In genomic region chr7:80357156-80357555, GRCm38 (mm10) we compare ENCODE assay signal across 8 mouse cellular contexts. TPM values are rescaled to one million over a fixed set of nuclear protein-coding genes. Genes with fewer than 3 reads are reported as not detected.
DNase-seq lines count a peak whose midpoint lies in the region; ATAC-seq lines count a peak whose summit lies in the region.

No protein-coding gene starts in this region.

- H3K36me3 ChIP-seq in kidney, embryonic 15.5 days = peaks cover 89% of the 10 kb centered on the region
- peaks cover 75% of the 10 kb centered on the region for H3K36me3 ChIP-seq in forebrain, embryonic 14.5 days (ENCODE audit: control insufficient read depth, insufficient read depth, low read length)
- H3K36me3 ChIP-seq in midbrain, embryonic 13.5 days = peaks cover 91% of the 10 kb centered on the region

- 0 out of 2 replicates have a peak overlapping the region, but pooled peaks have one; percentile 23 for H3K27ac ChIP-seq in kidney, embryonic 15.5 days
- peak overlapping the region; percentile 44; the same call in 1 of the 2 replicates for H3K27ac ChIP-seq in forebrain, embryonic 14.5 days (ENCODE audit: low read depth, low read length)
- 0 out of 2 replicates have a peak overlapping the region, but pooled peaks have one; percentile 10 for H3K27ac ChIP-seq in midbrain, embryonic 13.5 days

- no peak overlapping the region for H3K4me2 ChIP-seq in kidney, embryonic 15.5 days
- H3K4me2 ChIP-seq in forebrain, embryonic 14.5 days (ENCODE audit: low read length) = no peak overlapping the region
- H3K4me2 ChIP-seq in midbrain, embryonic 13.5 days (replicated peaks) = no peak overlapping the region

- no peak overlapping the region for H3K9ac ChIP-seq in kidney, embryonic 15.5 days
- no peak overlapping the region for H3K9ac ChIP-seq in forebrain, embryonic 14.5 days (ENCODE audit: low read length)
- H3K9ac ChIP-seq in midbrain, embryonic 13.5 days (replicated peaks) = 0 out of 2 replicates have a peak overlapping the region, but pooled peaks have one; percentile 12

- H3K4me1 ChIP-seq in kidney, embryonic 15.5 days = no peaks in the 10 kb centered on the region
- H3K4me1 ChIP-seq in forebrain, embryonic 14.5 days (ENCODE audit: control insufficient read depth, insufficient read depth, low read length) = no peaks in the 10 kb centered on the region
- peaks cover 11% of the 10 kb centered on the region for H3K4me1 ChIP-seq in midbrain, embryonic 13.5 days (replicated peaks)

- no peaks in the 10 kb centered on the region for H3K9me3 ChIP-seq in kidney, embryonic 15.5 days (replicated peaks)
- no peaks in the 10 kb centered on the region for H3K9me3 ChIP-seq in forebrain, embryonic 14.5 days (replicated peaks; ENCODE audit: control insufficient read depth, low read length)
- no peaks in the 10 kb centered on the region for H3K9me3 ChIP-seq in midbrain, embryonic 13.5 days

- H3K4me3 ChIP-seq in kidney, embryonic 15.5 days (replicated peaks) = no peak overlapping the region
- no peak overlapping the region for H3K4me3 ChIP-seq in forebrain, embryonic 14.5 days (ENCODE audit: low read depth, low read length)
- no peak overlapping the region for H3K4me3 ChIP-seq in midbrain, embryonic 13.5 days (replicated peaks)

- DNase-seq in kidney, postnatal 4 days = no peak
- peak; percentile 53 for DNase-seq in embryo, embryonic 10.5 days (ENCODE audit: low spot score)
- DNase-seq in forebrain, embryonic 14.5 days (ENCODE audit: low spot score) = peak; percentile 30
- DNase-seq in cerebellum, adult 11-12 months = no peak
- DNase-seq in kidney, adult 8-10 months = no peak

- 62% methylated on average over 8 of the region's 8 CpGs for WGBS in kidney, embryonic 15.5 days
- WGBS in forebrain, embryonic 14.5 days = 13% methylated on average over 8 of the region's 8 CpGs
- WGBS in midbrain, embryonic 13.5 days = 18% methylated on average over 8 of the region's 8 CpGs

- no peak for ATAC-seq in kidney, embryonic 15.5 days (replicated peaks; ENCODE audit: low FRiP score)
- no peak for ATAC-seq in forebrain, embryonic 14.5 days
- peak; percentile 54; the same call in 1 of the 2 replicates for ATAC-seq in midbrain, embryonic 13.5 days
- no peak for ATAC-seq in erythroblast, adult 5-6 weeks (replicated peaks; ENCODE audit: low FRiP score, poor library complexity, severe bottlenecking)

- H3K27me3 ChIP-seq in kidney, embryonic 15.5 days = no peaks in the 10 kb centered on the region
- H3K27me3 ChIP-seq in forebrain, embryonic 14.5 days (replicated peaks; ENCODE audit: control insufficient read depth, insufficient read depth, low read length) = no peaks in the 10 kb centered on the region
- no peaks in the 10 kb centered on the region for H3K27me3 ChIP-seq in midbrain, embryonic 13.5 days

RNA-seq across cellular contexts. Expression of gene Man2a2, which starts 14.0 kb away (rescaled TPM):
- polyA plus RNA-seq in kidney, embryonic 15.5 days (2015; fragmentation: Nextera tagmentation; extraction: Ambion mirVana) = 16.2 and 20.8 TPM in 2 replicates
- 7.6 and 10.5 TPM in 2 replicates for polyA plus RNA-seq in forebrain, embryonic 14.5 days (2014; fragmentation: Nextera tagmentation; extraction: Ambion mirVana)
- 19.4 and 21.3 TPM in 2 replicates for polyA plus RNA-seq in midbrain, embryonic 13.5 days (2015; fragmentation: Nextera tagmentation; extraction: Ambion mirVana)
- total RNA-seq in erythroblast, adult 5-6 weeks (2015; ENCODE audit: low replicate concordance) = 3.6 and 7.5 TPM in 2 replicates
- 4.5 and 6.6 TPM in 2 replicates for total RNA-seq in erythroblast, adult 5-6 weeks (2017; ENCODE audit: low replicate concordance)

RNA-seq across cellular contexts. Expression of gene Hddc3, which starts 14.3 kb away (rescaled TPM):
- 18.9 and 21.1 TPM in 2 replicates for polyA plus RNA-seq in kidney, embryonic 15.5 days (2015; fragmentation: Nextera tagmentation; extraction: Ambion mirVana)
- polyA plus RNA-seq in forebrain, embryonic 14.5 days (2014; fragmentation: Nextera tagmentation; extraction: Ambion mirVana) = 27.2 and 30.7 TPM in 2 replicates
- polyA plus RNA-seq in midbrain, embryonic 13.5 days (2015; fragmentation: Nextera tagmentation; extraction: Ambion mirVana) = 22.6 and 26.4 TPM in 2 replicates
- 2.3 TPM in 1 of 2 replicates, not detected in the other for total RNA-seq in erythroblast, adult 5-6 weeks (2015; ENCODE audit: low replicate concordance)
- total RNA-seq in erythroblast, adult 5-6 weeks (2017; ENCODE audit: low replicate concordance) = 2.6 TPM in 2 replicates

RNA-seq across cellular contexts. Expression of gene Unc45a, which starts 16.4 kb away (rescaled TPM):
- polyA plus RNA-seq in kidney, embryonic 15.5 days (2015; fragmentation: Nextera tagmentation; extraction: Ambion mirVana) = 38.9 and 41.1 TPM in 2 replicates
- polyA plus RNA-seq in forebrain, embryonic 14.5 days (2014; fragmentation: Nextera tagmentation; extraction: Ambion mirVana) = 29.6 and 36.4 TPM in 2 replicates
- 52.5 and 58.6 TPM in 2 replicates for polyA plus RNA-seq in midbrain, embryonic 13.5 days (2015; fragmentation: Nextera tagmentation; extraction: Ambion mirVana)
- 1.5 and 4.2 TPM in 2 replicates for total RNA-seq in erythroblast, adult 5-6 weeks (2015; ENCODE audit: low replicate concordance)
- total RNA-seq in erythroblast, adult 5-6 weeks (2017; ENCODE audit: low replicate concordance) = 4.2 and 4.8 TPM in 2 replicates

RNA-seq across cellular contexts. Expression of gene Fes, which starts 30.6 kb away (rescaled TPM):
- polyA plus RNA-seq in kidney, embryonic 15.5 days (2015; fragmentation: Nextera tagmentation; extraction: Ambion mirVana) = 14.9 and 18.5 TPM in 2 replicates
- 2.4 and 3.5 TPM in 2 replicates for polyA plus RNA-seq in forebrain, embryonic 14.5 days (2014; fragmentation: Nextera tagmentation; extraction: Ambion mirVana)
- polyA plus RNA-seq in midbrain, embryonic 13.5 days (2015; fragmentation: Nextera tagmentation; extraction: Ambion mirVana) = 3.0 and 5.0 TPM in 2 replicates
- total RNA-seq in erythroblast, adult 5-6 weeks (2015; ENCODE audit: low replicate concordance) = 56.5 and 60.0 TPM in 2 replicates
- 24.4 and 31.2 TPM in 2 replicates for total RNA-seq in erythroblast, adult 5-6 weeks (2017; ENCODE audit: low replicate concordance)

RNA-seq across cellular contexts. Expression of gene Rccd1, which starts 32.9 kb away (rescaled TPM):
- 9.5 and 12.3 TPM in 2 replicates for polyA plus RNA-seq in kidney, embryonic 15.5 days (2015; fragmentation: Nextera tagmentation; extraction: Ambion mirVana)
- 7.0 and 11.4 TPM in 2 replicates for polyA plus RNA-seq in forebrain, embryonic 14.5 days (2014; fragmentation: Nextera tagmentation; extraction: Ambion mirVana)
- polyA plus RNA-seq in midbrain, embryonic 13.5 days (2015; fragmentation: Nextera tagmentation; extraction: Ambion mirVana) = 13.6 and 16.5 TPM in 2 replicates
- 2.5 and 18.8 TPM in 2 replicates for total RNA-seq in erythroblast, adult 5-6 weeks (2015; ENCODE audit: low replicate concordance)
- 0.98 and 4.4 TPM in 2 replicates for total RNA-seq in erythroblast, adult 5-6 weeks (2017; ENCODE audit: low replicate concordance)

Comparison
In these comparisons a context has a peak if more than half of its experiments do, and no peak if none do; other contexts are left out.
1. DNase-seq: peak in embryo, embryonic 10.5 days (single experiment) and forebrain, embryonic 14.5 days (single experiment); none in kidney, postnatal 4 days (0 of 2), cerebellum, adult 11-12 months (single experiment) and kidney, adult 8-10 months (0 of 2).
2. Peak in every context shown above with its lines, with median percentiles within 50 percentile points of each other: H3K27ac ChIP-seq.